Mouse (Mus musculus) midbrain, embryonic 14.5 days (tissue): Measurements from ENCODE around the gene Birc5. TPM values are rescaled to one million over a fixed set of nuclear protein-coding genes. Genes with fewer than 3 reads are reported as not detected.
A peak's percentile ranks its signal among the peaks of the same experiment; 100 is the strongest.

Experiments used
- ATAC-seq: fragments of 200-750 bp; cut with Nextera tagmentation; 2 replicates; pipeline ENCODE4 v1.8.0; 2017; ENCODE audit warnings: moderate number of reproducible peaks, moderate library complexity; ENCODE audit not compliant: low FRiP score, low TSS enrichment
- DNase-seq: peaks from one replicate; pipeline ENCODE4 v3.0.0-alpha.2; 2015
- H3K27ac ChIP-seq: fragments of 300-500 bp; sonication (generic); replicated peaks from 2 replicates; pipeline ENCODE4 v1.5.1; 2014; ENCODE audit warnings: mild to moderate bottlenecking, low read depth, low read length, moderate library complexity
- H3K27me3 ChIP-seq: fragments of 300-500 bp; sonication (generic); 2 replicates; pipeline ENCODE4 v1.6.1; 2014; ENCODE audit warnings: low read length, control low read depth, mixed read lengths; ENCODE audit not compliant: control insufficient read depth, insufficient read depth
- H3K36me3 ChIP-seq: fragments of 300-500 bp; sonication (generic); 2 replicates; pipeline ENCODE4 v1.6.1; 2014; ENCODE audit warnings: low read length, control low read depth; ENCODE audit not compliant: control insufficient read depth, insufficient read depth
- H3K4me1 ChIP-seq: fragments of 300-500 bp; sonication (generic); 2 replicates; pipeline ENCODE4 v1.6.1; 2014; ENCODE audit warnings: mild to moderate bottlenecking, antibody characterized with exemption, low read length, control low read depth; ENCODE audit not compliant: control insufficient read depth, insufficient read depth
- H3K4me2 ChIP-seq: fragments of 300-500 bp; sonication (generic); 2 replicates; pipeline ENCODE4 v1.6.1; 2014; ENCODE audit warnings: mild to moderate bottlenecking, low read length, moderate library complexity
- H3K4me3 ChIP-seq: fragments of 300-500 bp; sonication (generic); replicated peaks from 2 replicates; pipeline ENCODE4 v1.5.1; 2014; ENCODE audit warnings: low read depth, low read length
- H3K9ac ChIP-seq: fragments of 300-500 bp; sonication (generic); replicated peaks from 2 replicates; pipeline ENCODE4 v1.6.1; 2014; ENCODE audit warnings: mild to moderate bottlenecking, low read length, moderate library complexity
- H3K9me3 ChIP-seq: fragments of 300-500 bp; sonication (generic); 2 replicates; pipeline ENCODE4 v1.6.1; 2016; ENCODE audit warnings: low read length, control low read depth, mixed read lengths; ENCODE audit not compliant: control insufficient read depth
- WGBS: fragments of 180-500 bp; shearing (Covaris S2); extraction: QIAGEN DNeasy Blood & Tissue Kit; methylation state at CpG from one replicate; pipeline ENCODE4 v1.1.7; 2014; 5-methylcytosine and 5-hydroxymethylcytosine counted together
- polyA plus RNA-seq: library from polyadenylated mRNA; unstranded; fragments of >200 nt; fragmentation: Nextera tagmentation; extraction: Ambion mirVana; gene quantifications from 2 replicates; pipeline ENCODE4 v1.2.1, GENCODE M21; 2014

The Birc5 gene
- polyA plus RNA-seq, 1 experiment from 2014 or later = 50.1 TPM

- H3K36me3 ChIP-seq = no peaks in the 10 kb centered on the region
- ATAC-seq = peak; percentile 66; the same call in 1 of the 2 replicates
- H3K27me3 ChIP-seq = no peaks in the 10 kb centered on the region
- DNase-seq = peak; percentile 91
- peaks cover 17% of the 10 kb centered on the region for H3K4me1 ChIP-seq
- H3K4me3 ChIP-seq = peak overlapping the region; percentile 37
- no peak overlapping the region for H3K27ac ChIP-seq
- H3K9ac ChIP-seq = 0 out of 2 replicates have a peak overlapping the region, but pooled peaks have one; percentile 29
- H3K9me3 ChIP-seq = no peaks in the 10 kb centered on the region
- peak overlapping the region; percentile 79 for H3K4me2 ChIP-seq
- 21% methylated on average over 23 of the region's 23 CpGs for WGBS
Observed at GRCm38 (mm10) chr11:117824060-117824969, 24.7 kb upstream of the Birc5 start.

GRCm38 (mm10) chr11:117825333-117826101 is 23.5 kb upstream of the Birc5 start, which contains the start of the genes Afmid and Tk1:
TSS of gene Afmid (plus strand) at chr11:117825924.
TSS of gene Tk1 (minus strand) at chr11:117826092.
- peaks cover 17% of the 10 kb centered on the region for H3K4me1 ChIP-seq
- H3K4me2 ChIP-seq = peak within 1 kb of the TSS; percentile 79
- H3K4me3 ChIP-seq = peak within 1 kb of the TSS; percentile 37
- DNase-seq (peak; percentile 82), ATAC-seq (0 out of 2 replicates have a peak, but pooled peaks have one; percentile 53)
- peak within 1 kb of the TSS; percentile 41 for H3K27ac ChIP-seq
- under 1% methylated on average over 34 of the region's 34 CpGs for WGBS
- H3K36me3 ChIP-seq = no peaks in the 10 kb centered on the region
- no peaks in the 10 kb centered on the region for H3K9me3 ChIP-seq
- peak within 1 kb of the TSS; percentile 57 for H3K9ac ChIP-seq
- H3K27me3 ChIP-seq = no peaks in the 10 kb centered on the region

DNA sequence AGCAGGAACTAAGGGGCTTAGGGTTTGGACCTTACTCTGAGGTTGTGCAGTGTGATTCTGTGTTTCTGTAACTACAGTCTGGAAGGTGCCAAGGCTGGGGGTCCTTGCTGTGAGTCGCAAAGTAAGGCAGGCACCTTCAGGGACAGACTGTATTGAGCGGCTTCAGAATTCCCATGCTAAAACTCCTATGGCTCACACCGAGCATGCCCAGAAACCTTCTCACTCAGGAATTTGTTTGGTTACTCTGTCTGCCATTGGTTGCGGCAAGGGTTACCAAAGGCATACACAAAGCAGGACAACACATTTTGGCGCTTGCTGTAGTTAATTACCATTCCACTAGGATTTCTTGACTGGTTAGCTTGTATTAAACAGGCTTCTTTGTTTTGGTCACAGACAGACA is 22.9 kb upstream of the Birc5 start:
- Histone ChIP-seq H3K4me1 (peaks cover 17% of the 10 kb centered on the region), H3K4me3 (peak overlapping the region; percentile 37), H3K9me3 (no peaks in the 10 kb centered on the region), H3K27ac (peak overlapping the region; percentile 41), H3K4me2 (peak overlapping the region; percentile 79), H3K36me3 (no peaks in the 10 kb centered on the region), H3K27me3 (no peaks in the 10 kb centered on the region), H3K9ac (peak overlapping the region; percentile 57)
- DNase-seq = peak; percentile 35
- WGBS = 6% methylated on average over 5 of the region's 5 CpGs
- ATAC-seq = no peak

DNA sequence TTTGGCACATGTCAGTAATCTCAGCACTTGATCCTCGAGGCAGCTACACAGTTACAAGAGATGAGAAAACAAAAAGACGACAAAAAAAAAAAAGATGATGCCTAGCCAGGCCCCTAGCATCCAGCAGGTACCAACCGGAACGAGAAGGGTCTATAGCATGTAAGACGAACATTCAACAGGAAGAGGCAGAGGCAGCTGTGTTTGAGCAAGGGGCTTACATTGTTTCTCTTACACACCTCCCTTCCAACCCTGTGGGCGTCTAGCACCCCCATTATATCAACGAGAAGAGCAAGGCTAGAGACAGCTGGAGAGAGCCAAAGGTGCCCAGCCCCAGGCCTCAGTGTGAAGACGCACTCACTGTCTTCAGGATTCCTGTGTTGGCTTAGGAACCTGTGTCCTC is 22.1 kb upstream of the Birc5 start:
- no peak overlapping the region for H3K9ac ChIP-seq
- no peaks in the 10 kb centered on the region for H3K9me3 ChIP-seq
- WGBS = 73% methylated on average over 8 of the region's 8 CpGs
- H3K4me1 ChIP-seq = peaks cover 17% of the 10 kb centered on the region
- no peak overlapping the region for H3K4me2 ChIP-seq
- no peak overlapping the region for H3K4me3 ChIP-seq
- DNase-seq (no peak), ATAC-seq (no peak)
- H3K27ac ChIP-seq = no peak overlapping the region
- H3K36me3 ChIP-seq = no peaks in the 10 kb centered on the region
- H3K27me3 ChIP-seq = no peaks in the 10 kb centered on the region

DNA sequence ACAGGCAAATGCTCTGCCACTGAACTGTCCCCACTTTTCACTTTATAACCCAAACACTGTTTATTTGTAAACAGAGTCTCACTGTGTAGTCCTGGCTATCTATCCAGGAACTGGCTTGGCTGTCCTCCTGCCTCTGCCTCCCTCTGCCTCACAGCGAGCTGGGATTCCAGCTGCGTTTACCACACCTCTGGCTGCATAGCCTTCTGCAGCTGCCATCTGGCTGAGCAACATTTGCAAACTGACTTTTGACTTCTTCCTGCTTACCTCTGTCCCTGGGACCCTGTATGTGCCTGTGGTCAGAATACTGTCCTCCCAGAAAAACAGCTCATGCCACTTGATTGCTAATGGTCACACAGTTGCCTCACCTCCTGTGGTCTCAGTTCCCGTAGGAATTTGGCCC is 21.7 kb upstream of the Birc5 start:
- Histone ChIP-seq H3K36me3 (no peaks in the 10 kb centered on the region), H3K9ac (no peak overlapping the region), H3K4me2 (no peak overlapping the region), H3K4me3 (no peak overlapping the region), H3K4me1 (peaks cover 17% of the 10 kb centered on the region), H3K9me3 (no peaks in the 10 kb centered on the region), H3K27ac (no peak overlapping the region), H3K27me3 (no peaks in the 10 kb centered on the region)
- no peak for ATAC-seq
- DNase-seq = no peak
- 77% methylated on average over 3 of the region's 3 CpGs for WGBS

- ATAC-seq (no peak), DNase-seq (peak; percentile 56)
- Histone ChIP-seq H3K27ac (no peak overlapping the region), H3K4me1 (peaks cover 17% of the 10 kb centered on the region), H3K9me3 (no peaks in the 10 kb centered on the region), H3K27me3 (no peaks in the 10 kb centered on the region), H3K36me3 (no peaks in the 10 kb centered on the region), H3K4me2 (no peak overlapping the region), H3K4me3 (no peak overlapping the region), H3K9ac (no peak overlapping the region)
- 81% methylated on average over 18 of the region's 18 CpGs for WGBS
Observed at GRCm38 (mm10) chr11:117828149-117828887, 20.7 kb upstream of the Birc5 start.

- H3K27ac ChIP-seq = no peak overlapping the region
- WGBS = 51% methylated on average over 9 of the region's 9 CpGs
- H3K9ac ChIP-seq = no peak overlapping the region; the same call in 1 of the 2 replicates
- DNase-seq (peak; percentile 17), ATAC-seq (no peak)
- no peak overlapping the region for H3K4me3 ChIP-seq
- H3K27me3 ChIP-seq = no peaks in the 10 kb centered on the region
- no peaks in the 10 kb centered on the region for H3K9me3 ChIP-seq
- peaks cover 17% of the 10 kb centered on the region for H3K4me1 ChIP-seq
- H3K4me2 ChIP-seq = no peak overlapping the region
- H3K36me3 ChIP-seq = no peaks in the 10 kb centered on the region
Observed at GRCm38 (mm10) chr11:117828888-117829604, 20.0 kb upstream of the Birc5 start.
